Mouse (Mus musculus): ENCODE data around the gene Clock. TPM values are rescaled to one million over a fixed set of nuclear protein-coding genes. Genes with fewer than 3 reads are reported as not detected.

The Clock gene
- polyA plus RNA-seq, 1 experiment from 2014 or later = 13.5 TPM

- Histone ChIP-seq H3K9me3 (no peaks in the 10 kb centered on the region), H3K9ac (no peak overlapping the region), H3K36me3 (0 out of 2 replicates have a peak, but pooled peaks cover 6% of the 10 kb centered on the region), H3K4me2 (no peak overlapping the region), H3K4me1 (0 out of 2 replicates have a peak, but pooled peaks cover 2% of the 10 kb centered on the region), H3K27me3 (no peaks in the 10 kb centered on the region), H3K4me3 (no peak overlapping the region), H3K27ac (no peak overlapping the region)
- WGBS = 85% methylated on average over 3 of the region's 3 CpGs
- ATAC-seq (ENCODE audit: borderline replicate concordance, extremely low read depth, low FRiP score, low TSS enrichment) = no peak
Measured at GRCm38 (mm10) chr5:76250948-76251347, 53.6 kb downstream of the Clock start.

GRCm38 (mm10) chr5:76246539-76246938 lies 58.1 kb downstream of the Clock start:
- no peak overlapping the region for H3K27ac ChIP-seq
- H3K9me3 ChIP-seq = no peaks in the 10 kb centered on the region
- no peaks in the 10 kb centered on the region for H3K4me1 ChIP-seq
- 0 out of 2 replicates have a peak, but pooled peaks cover 9% of the 10 kb centered on the region for H3K36me3 ChIP-seq
- no peak overlapping the region for H3K9ac ChIP-seq
- H3K4me2 ChIP-seq = no peak overlapping the region
- no peak overlapping the region for H3K4me3 ChIP-seq
- no peak for ATAC-seq (ENCODE audit: borderline replicate concordance, extremely low read depth, low FRiP score, low TSS enrichment)
- H3K27me3 ChIP-seq = no peaks in the 10 kb centered on the region

- no peak for ATAC-seq (ENCODE audit: borderline replicate concordance, extremely low read depth, low FRiP score, low TSS enrichment)
- no peaks in the 10 kb centered on the region for H3K9me3 ChIP-seq
Measured at GRCm38 (mm10) chr5:76245419-76245818, 59.2 kb downstream of the Clock start.

GRCm38 (mm10) chr5:76244430-76244829 lies 60.2 kb downstream of the Clock start:
- no peak for ATAC-seq (ENCODE audit: borderline replicate concordance, extremely low read depth, low FRiP score, low TSS enrichment)

More at GRCm38 (mm10) chr5:76245419-76245818, 59.2 kb downstream of the Clock start:
- no peaks in the 10 kb centered on the region for H3K27me3 ChIP-seq
- 0 out of 2 replicates have a peak, but pooled peaks cover 9% of the 10 kb centered on the region for H3K36me3 ChIP-seq
- 76% methylated on average over 3 of the region's 3 CpGs for WGBS
- no peaks in the 10 kb centered on the region for H3K4me1 ChIP-seq
- H3K27ac ChIP-seq = no peak overlapping the region
- no peak overlapping the region for H3K4me3 ChIP-seq
- H3K9ac ChIP-seq = no peak overlapping the region
- no peak overlapping the region for H3K4me2 ChIP-seq

DNA sequence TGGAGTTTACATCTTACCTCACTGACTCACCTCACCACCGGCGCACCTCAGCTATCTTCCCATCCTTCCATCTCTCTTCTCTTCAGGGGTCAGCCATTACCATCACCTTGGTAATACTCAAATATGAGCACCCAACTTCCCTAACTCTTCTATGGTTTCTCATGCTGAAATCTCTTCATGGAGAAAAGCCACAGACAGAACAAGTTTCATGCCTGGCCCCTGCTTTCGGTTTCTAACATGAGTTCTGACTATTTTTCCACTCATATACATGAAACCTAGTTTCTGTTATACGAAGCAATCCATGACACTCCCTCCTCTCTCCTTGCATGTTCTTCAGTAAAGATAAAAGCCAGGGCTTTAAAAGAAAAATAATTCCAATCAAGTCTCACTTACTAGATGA lies 60.7 kb downstream of the Clock start:
- no peak overlapping the region for H3K4me2 ChIP-seq

More at GRCm38 (mm10) chr5:76244430-76244829, 60.2 kb downstream of the Clock start:
- Histone ChIP-seq H3K36me3 (peaks cover 10% of the 10 kb centered on the region; the same call in 1 of the 2 replicates), H3K4me1 (no peaks in the 10 kb centered on the region), H3K4me3 (no peak overlapping the region), H3K4me2 (no peak overlapping the region), H3K27ac (no peak overlapping the region), H3K9ac (no peak overlapping the region), H3K27me3 (no peaks in the 10 kb centered on the region), H3K9me3 (no peaks in the 10 kb centered on the region)
- 91% methylated on average over 10 of the region's 10 CpGs for WGBS

GRCm38 (mm10) chr5:76243274-76243673 lies 61.3 kb downstream of the Clock start:
- Histone ChIP-seq H3K4me3 (no peak overlapping the region), H3K27me3 (no peaks in the 10 kb centered on the region), H3K9me3 (no peaks in the 10 kb centered on the region), H3K36me3 (peaks cover 8% of the 10 kb centered on the region; the same call in 1 of the 2 replicates), H3K4me1 (no peaks in the 10 kb centered on the region), H3K9ac (no peak overlapping the region), H3K4me2 (no peak overlapping the region), H3K27ac (no peak overlapping the region)
- ATAC-seq (ENCODE audit: borderline replicate concordance, extremely low read depth, low FRiP score, low TSS enrichment) = no peak
- 81% methylated on average over 3 of the region's 3 CpGs for WGBS

More for the DNA sequence above, 60.7 kb downstream of the Clock start:
- Histone ChIP-seq H3K9me3 (no peaks in the 10 kb centered on the region), H3K4me3 (no peak overlapping the region), H3K4me1 (no peaks in the 10 kb centered on the region), H3K27me3 (no peaks in the 10 kb centered on the region), H3K9ac (no peak overlapping the region), H3K27ac (no peak overlapping the region), H3K36me3 (peaks cover 8% of the 10 kb centered on the region; the same call in 1 of the 2 replicates)
- no peak for ATAC-seq (ENCODE audit: borderline replicate concordance, extremely low read depth, low FRiP score, low TSS enrichment)
- WGBS = 95% methylated on average over 4 of the region's 4 CpGs

DNA sequence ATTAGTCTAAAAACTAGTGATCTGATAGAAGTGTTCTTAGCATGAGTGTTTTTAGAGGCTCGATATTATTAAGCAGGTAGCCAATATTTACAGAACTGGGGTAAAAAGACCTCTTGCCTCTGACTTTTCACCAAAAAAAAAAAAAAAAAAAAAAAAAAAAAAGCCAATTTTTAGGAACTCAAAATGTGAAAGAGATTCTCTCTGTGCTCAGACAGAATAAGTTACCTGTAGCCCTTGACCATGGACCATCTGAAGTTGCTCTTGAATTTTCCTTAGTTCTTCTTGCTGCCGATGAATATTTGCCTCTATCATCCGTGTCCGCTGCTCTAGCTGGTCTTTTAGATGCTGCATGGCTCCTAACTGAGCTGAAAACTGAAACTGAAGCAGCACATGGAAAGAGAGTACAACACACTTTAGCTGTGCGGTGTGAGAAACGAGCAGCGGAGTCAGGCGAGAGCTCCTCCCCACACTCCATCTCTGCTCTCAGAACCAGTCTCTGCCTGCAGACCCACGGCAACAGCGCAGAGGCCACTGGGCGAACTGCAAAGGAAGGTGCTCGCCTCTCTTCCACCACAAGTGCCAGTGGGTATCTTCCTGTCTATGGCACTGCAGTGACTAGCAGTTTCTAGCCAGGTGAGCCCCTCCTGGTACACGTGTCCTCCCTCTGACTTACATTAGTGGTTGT lies 73.3 kb downstream of the Clock start:
- 87% methylated on average over 13 of the region's 13 CpGs for WGBS
- no peak for ATAC-seq (ENCODE audit: borderline replicate concordance, extremely low read depth, low FRiP score, low TSS enrichment)
- no peak overlapping the region for H3K27ac ChIP-seq
- no peaks in the 10 kb centered on the region for H3K27me3 ChIP-seq
- H3K9ac ChIP-seq = no peak overlapping the region
- no peak overlapping the region for H3K4me2 ChIP-seq
- H3K4me1 ChIP-seq = no peaks in the 10 kb centered on the region
- H3K4me3 ChIP-seq = no peak overlapping the region
- peaks cover 40% of the 10 kb centered on the region for H3K36me3 ChIP-seq
- no peaks in the 10 kb centered on the region for H3K9me3 ChIP-seq

GRCm38 (mm10) chr5:76216691-76217090 lies 87.9 kb downstream of the Clock start:
- WGBS = 58% methylated on average over 6 of the region's 6 CpGs

GRCm38 (mm10) chr5:76208066-76208465 lies 96.5 kb downstream of the Clock start:
- H3K27ac ChIP-seq = no peak overlapping the region
- H3K4me1 ChIP-seq = no peaks in the 10 kb centered on the region
- ATAC-seq (ENCODE audit: borderline replicate concordance, extremely low read depth, low FRiP score, low TSS enrichment) = no peak
- peaks cover 67% of the 10 kb centered on the region for H3K36me3 ChIP-seq
- no peaks in the 10 kb centered on the region for H3K27me3 ChIP-seq
- no peak overlapping the region for H3K4me2 ChIP-seq
- H3K4me3 ChIP-seq = no peak overlapping the region
- no peaks in the 10 kb centered on the region for H3K9me3 ChIP-seq
- H3K9ac ChIP-seq = no peak overlapping the region
- 82% methylated on average over 5 of the region's 5 CpGs for WGBS

More at GRCm38 (mm10) chr5:76216691-76217090, 87.9 kb downstream of the Clock start:
- Histone ChIP-seq H3K36me3 (peaks cover 22% of the 10 kb centered on the region; the same call in 1 of the 2 replicates), H3K9ac (no peak overlapping the region), H3K9me3 (no peaks in the 10 kb centered on the region), H3K4me2 (no peak overlapping the region), H3K27ac (no peak overlapping the region), H3K27me3 (no peaks in the 10 kb centered on the region), H3K4me1 (no peaks in the 10 kb centered on the region), H3K4me3 (no peak overlapping the region)
- ATAC-seq (ENCODE audit: borderline replicate concordance, extremely low read depth, low FRiP score, low TSS enrichment) = no peak

DNA sequence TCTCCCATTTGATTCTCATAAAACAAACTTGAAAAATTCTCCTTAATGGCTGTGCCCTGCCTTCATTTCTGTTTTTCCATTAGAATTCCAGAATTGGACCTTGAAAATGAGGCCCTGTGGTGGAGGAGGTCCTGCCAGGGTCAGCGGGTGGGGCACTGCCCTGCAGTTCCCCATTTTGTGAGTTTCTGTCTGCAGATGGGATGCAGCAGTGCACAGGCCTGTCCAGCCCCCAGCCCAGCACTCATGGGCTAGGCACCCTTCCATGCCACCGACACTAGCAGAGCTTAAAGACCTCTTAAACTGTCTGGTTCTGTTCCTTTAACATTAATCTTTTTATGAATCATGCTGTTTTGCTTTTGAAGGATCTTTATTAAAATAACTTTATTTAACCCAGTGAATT lies 98.7 kb downstream of the Clock start:
- ATAC-seq (ENCODE audit: borderline replicate concordance, extremely low read depth, low FRiP score, low TSS enrichment) = no peak

GRCm38 (mm10) chr5:76203171-76203570 lies 101.4 kb downstream of the Clock start:
- Histone ChIP-seq H3K4me2 (no peak overlapping the region), H3K9me3 (no peaks in the 10 kb centered on the region), H3K4me3 (no peak overlapping the region), H3K9ac (no peak overlapping the region), H3K27me3 (no peaks in the 10 kb centered on the region), H3K36me3 (peaks cover 73% of the 10 kb centered on the region), H3K27ac (no peak overlapping the region), H3K4me1 (no peaks in the 10 kb centered on the region)
- no peak for ATAC-seq (ENCODE audit: borderline replicate concordance, extremely low read depth, low FRiP score, low TSS enrichment)
- 85% methylated on average over 3 of the region's 3 CpGs for WGBS

More for the DNA sequence above, 98.7 kb downstream of the Clock start:
- Histone ChIP-seq H3K9ac (no peak overlapping the region), H3K4me3 (no peak overlapping the region), H3K27ac (no peak overlapping the region), H3K4me2 (no peak overlapping the region), H3K9me3 (no peaks in the 10 kb centered on the region), H3K4me1 (no peaks in the 10 kb centered on the region), H3K36me3 (peaks cover 73% of the 10 kb centered on the region), H3K27me3 (no peaks in the 10 kb centered on the region)
- 78% methylated on average over 2 of the region's 2 CpGs for WGBS

GRCm38 (mm10) chr5:76199346-76199745 lies 105.2 kb downstream of the Clock start:
- peaks cover 57% of the 10 kb centered on the region for H3K36me3 ChIP-seq

More at GRCm38 (mm10) chr5:76199346-76199745, 105.2 kb downstream of the Clock start:
- Histone ChIP-seq H3K4me3 (no peak overlapping the region), H3K27ac (no peak overlapping the region), H3K9ac (no peak overlapping the region), H3K4me1 (no peaks in the 10 kb centered on the region), H3K4me2 (no peak overlapping the region), H3K27me3 (no peaks in the 10 kb centered on the region), H3K9me3 (no peaks in the 10 kb centered on the region)
- 90% methylated on average over 13 of the region's 13 CpGs for WGBS
- ATAC-seq (ENCODE audit: borderline replicate concordance, extremely low read depth, low FRiP score, low TSS enrichment) = no peak

Measured in lung, embryonic 15.5 days (tissue).